Mouse (Mus musculus) T-helper 1 cell (primary cell): ENCODE data around the gene Dact1.

Source experiments
- in situ Hi-C: fragments of 300-600 bp; cut with MboI, MseI; formaldehyde crosslinking; loops from one replicate; pipeline ENCODE4 v1.15.1; 2025; ENCODE audit warnings: high pct_unique_total_duplicates

Gene Dact1

GRCm38 (mm10) chr12:71337025-71337582 lies 27.4 kb downstream of the Dact1 start:
- in situ Hi-C loops = no loop called here

DNA sequence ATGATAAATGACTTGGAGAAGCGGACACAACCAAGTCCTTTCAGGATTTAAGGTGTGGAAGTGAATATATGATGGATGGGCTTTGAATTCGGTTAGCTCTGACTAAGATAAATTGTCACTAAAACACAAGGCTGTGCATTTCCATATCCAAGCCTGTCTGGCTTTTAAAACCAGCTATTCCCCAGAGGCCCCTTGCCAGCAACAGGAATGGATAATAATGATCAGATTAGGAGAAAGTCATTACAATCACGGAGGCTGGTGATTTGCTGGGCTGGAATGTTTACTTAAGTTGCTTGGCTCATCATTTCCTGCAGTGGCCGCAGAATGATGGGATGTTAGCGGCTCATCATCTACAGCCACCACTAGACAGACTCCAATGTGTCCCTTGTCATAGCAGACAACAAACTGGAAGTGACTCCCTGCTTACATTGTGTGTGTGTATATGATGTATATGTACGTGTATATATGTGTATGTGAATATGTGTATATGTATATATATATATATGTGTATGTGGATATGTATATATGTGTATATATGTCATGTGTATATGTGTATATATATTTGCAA lies 28.3 kb downstream of the Dact1 start:
- in situ Hi-C loops = no loop called here

DNA sequence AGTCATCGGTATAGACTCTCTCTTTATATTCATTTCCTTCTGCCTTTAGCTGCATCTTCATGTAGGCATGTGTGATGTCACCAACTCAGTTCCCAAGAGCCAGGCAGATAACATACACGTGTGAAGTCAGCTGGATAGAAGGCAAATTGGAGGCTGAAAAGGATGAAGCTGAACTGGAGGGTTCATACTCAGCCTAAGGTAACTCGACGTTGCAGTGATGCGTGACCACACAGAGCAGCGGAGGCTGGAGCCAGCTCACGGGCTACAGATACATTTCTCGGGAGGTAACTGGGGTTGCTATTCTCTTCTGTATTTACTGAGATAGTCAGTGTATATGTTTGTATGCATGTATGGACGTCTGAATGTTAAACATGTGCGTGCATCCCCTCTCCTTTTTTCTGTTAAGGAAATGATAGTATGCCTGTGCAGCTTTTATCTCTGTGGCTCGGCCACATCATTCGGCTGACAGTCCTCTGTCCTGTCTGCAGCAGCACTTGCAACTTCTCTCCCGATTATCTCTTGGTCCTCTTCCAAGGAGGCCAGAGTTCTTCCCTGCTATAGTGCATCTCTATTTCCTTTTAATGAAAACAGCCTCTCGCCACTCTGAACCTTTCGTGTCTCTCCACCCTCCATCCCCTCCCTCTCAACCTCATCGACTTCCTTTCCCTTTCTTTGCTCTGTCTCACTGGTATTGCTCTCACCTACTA lies 29.6 kb downstream of the Dact1 start:
- in situ Hi-C loops = no loop called here

DNA sequence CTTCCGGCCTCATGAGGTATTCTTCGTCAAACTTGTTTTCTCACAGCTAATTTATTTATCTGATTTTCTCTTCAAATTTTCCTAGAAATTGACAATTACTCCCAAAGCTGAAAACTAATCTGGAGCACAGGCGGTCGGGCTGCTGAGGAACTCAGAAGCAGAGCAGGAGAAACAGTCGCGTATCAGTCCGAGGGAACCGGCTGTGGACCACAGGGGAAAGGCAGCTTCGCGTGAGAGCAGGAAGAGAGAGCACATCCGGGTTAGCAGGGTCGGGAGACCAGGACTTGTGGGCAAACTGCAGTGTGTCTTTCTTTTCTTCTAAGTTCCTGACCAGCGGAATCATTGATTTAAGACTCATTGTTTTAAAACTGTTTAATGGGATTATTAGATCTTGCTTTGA lies 32.7 kb downstream of the Dact1 start:
- in situ Hi-C loops = no loop called here

- in situ Hi-C loops = no loop called here
These were observed 35.8 kb downstream of the Dact1 start for GRCm38 (mm10) chr12:71345471-71345870.

DNA sequence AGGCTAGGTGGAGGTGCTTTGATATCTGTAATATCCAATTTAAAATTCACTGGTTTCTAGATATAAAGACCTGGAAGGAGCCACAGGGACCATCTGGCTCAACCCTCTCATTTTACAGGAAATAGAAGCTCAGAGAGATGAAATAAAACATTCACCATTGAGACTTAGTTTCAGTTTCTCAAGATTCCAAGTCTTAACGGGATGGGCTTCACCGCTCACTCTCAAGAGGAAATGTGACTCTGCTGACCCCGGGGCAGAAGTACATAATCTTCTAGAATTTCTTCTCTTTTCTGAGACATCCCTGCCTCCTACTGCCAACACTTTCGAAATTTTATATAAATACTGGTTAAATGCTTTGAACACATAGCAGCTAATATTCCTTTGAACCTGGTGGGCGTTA lies 36.4 kb downstream of the Dact1 start:
- in situ Hi-C loops = no loop called here

GRCm38 (mm10) chr12:71348401-71348896 lies 38.8 kb downstream of the Dact1 start:
- in situ Hi-C loops = no loop called here

DNA sequence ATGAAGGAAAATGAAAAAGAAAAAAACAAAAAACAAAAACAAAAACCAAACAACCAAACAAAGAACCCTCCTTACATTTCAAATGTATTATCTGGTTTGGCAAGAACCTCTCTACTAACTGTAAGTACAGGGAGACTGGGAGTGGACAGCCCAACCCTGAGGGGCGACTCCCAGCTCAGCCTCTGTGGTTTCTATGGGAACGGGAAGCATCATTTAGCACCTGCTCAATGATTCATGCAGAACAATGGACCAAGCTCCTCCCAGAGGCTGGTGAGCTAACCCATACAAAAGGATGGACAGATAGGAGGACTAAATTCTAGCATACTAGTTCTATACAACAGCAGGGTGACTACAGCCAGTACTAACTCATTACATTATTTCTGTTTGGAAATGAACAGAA lies 40.4 kb downstream of the Dact1 start:
- in situ Hi-C loops = no loop called here

DNA sequence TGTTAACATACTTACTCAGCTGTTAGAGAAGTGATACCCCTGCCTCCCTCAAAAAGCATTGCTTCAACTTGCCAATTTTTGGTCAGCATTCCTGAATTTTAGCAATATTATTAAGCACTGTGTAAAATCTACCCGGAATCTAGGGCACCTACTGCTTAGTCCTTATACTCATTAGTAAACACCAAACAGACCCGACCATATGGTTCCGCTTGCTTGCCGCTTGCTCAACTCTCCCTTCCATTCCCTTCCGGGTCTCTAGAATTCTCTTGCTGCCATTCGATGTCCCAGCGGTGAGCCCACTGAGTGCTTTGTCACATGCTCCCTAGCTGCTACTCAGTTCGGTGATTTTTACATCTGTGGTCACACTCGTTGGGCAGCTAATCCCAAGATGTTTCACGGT lies 45.0 kb downstream of the Dact1 start:
- in situ Hi-C loops = no loop called here

GRCm38 (mm10) chr12:71355092-71355491 lies 45.4 kb downstream of the Dact1 start:
- in situ Hi-C loops = no loop called here

DNA sequence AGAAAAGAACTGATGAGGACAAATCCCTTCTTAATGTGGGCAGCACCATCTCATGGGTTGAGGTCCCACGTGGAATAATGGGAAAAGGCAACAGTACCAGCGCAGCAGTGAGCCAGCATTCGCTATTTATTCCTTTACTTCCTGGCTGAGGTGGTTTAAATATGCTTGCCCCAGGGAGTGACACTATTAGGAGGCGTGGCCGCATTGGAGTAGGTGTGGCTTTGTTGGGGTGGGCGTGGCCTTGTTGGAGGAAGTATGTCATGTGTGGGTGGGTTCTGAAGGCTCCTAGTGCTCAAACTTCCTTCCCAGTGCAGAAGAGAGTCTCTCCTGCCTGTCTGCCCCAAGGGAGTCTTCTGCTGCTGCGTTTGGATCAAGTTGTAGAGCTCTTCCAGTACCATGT lies 51.9 kb downstream of the Dact1 start:
- in situ Hi-C loops = no loop called here

- in situ Hi-C loops = no loop called here
These were observed 52.7 kb downstream of the Dact1 start for GRCm38 (mm10) chr12:71362425-71362824.

- in situ Hi-C loops = no loop called here
These were observed 54.4 kb downstream of the Dact1 start for GRCm38 (mm10) chr12:71364106-71364505.

DNA sequence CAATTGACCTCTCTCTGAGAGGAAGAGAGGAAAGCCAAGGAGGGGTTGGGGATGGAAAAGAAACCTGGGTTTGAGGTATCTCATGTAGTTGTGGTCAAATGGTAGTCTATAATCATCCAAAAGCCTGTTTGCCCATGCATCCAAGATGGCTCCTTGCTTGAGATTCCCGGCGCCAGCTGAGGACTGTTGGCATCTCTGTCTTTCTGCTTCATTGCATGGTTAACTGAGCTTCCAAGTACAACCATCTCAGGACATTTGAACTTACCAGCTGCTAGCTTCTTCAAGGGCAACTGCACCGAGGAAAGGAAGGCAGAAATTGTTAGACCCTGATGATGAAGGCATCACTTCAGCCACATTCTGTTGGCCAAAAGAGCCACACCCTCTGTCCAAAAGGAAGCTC lies 54.8 kb downstream of the Dact1 start:
- in situ Hi-C loops = no loop called here

DNA sequence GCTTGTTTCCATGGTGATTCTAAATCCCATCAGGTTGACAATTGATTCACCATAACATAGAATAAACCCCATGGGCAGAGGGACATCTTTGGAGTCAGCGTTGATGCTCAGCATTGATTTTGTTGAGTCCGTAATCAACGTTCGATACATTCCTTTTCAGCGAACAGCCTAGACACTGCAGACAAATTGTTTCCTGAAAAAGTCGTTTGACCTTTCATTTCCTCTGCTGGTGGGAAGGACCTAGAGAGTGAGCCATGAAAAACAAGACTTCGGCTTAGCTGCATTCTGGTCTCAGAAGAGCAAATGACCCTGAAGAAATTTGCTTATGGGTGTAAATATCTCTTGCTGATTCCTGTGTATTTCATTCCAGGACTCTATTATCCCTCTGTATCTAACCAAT lies 55.5 kb downstream of the Dact1 start:
- in situ Hi-C loops = no loop called here

- in situ Hi-C loops = no loop called here
These were observed 56.5 kb downstream of the Dact1 start for GRCm38 (mm10) chr12:71366175-71366574.

DNA sequence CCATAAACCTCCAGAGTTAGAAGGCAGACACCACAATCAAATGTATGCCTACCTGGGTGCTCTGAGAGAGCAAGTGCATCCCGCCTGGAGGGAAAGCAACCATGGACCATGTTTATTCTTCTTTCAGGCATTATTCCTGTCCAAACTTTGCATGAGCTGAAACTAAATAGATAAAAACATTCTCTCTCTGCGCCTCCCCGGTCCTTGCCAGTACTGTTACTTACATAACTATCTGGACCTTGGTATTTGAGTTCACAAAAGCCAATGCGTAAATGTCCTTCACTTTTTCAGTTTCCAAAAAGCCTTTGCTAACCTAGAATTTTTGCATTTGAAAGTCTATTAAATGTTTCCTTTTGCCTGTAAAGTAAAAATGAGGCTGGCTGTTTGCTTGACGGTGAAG lies 58.9 kb downstream of the Dact1 start:
- in situ Hi-C loops = no loop called here
